Comparison of ENCODE assay signal across 1 mouse cellular context in the genomic region with DNA sequence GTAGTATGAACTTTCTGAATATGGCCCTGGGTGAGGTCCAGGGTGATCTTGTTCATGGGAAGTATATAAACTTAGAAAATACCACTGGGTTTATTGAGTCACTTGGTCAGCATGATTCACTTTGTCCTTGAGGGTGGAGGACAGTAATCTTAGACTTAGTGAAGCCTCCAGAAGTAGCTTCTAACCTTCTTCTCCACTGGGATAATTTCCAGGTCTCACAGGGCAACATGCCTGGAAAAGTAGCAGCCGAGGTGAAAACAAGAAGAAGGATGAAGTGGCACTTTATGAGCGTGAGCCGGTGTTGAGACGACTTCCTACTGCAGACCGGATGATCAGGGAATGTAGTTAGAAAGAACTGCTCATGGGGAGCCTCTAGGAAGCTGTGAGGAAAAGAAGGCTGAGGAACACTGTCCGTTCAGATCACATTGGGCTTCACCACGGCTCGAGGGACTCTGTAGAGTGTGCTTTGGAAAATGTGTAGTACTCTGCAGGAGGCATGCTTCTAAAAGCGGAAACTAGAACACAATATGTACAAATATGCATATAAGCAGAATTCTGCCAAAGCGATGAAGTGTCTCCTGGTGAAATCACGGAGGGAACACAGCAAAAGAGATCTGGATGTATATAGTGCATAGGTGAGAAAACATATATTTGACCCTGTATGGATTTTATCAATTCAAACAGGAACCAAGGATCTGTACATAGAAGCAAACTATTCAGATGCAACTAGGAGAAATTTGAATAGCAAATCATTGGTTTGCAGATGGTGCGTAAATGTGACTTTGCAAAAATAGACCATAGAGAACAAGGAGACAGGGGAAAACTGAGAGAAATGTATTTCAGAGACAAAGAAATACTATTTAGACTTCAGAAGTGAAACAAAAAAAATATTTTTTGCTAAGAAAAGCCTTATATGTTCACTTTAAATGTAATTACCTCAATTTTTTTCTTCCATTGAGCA.
A peak's percentile ranks its signal among the peaks of the same experiment; 100 is the strongest.
TF ChIP-seq lines count a peak whose summit lies in the region.

No protein-coding gene starts in this region.

TF ChIP-seq in CH12.LX, 34 proteins besides CTCF, POLR2A, EP300 and RAD21:
- TF ChIP-seq NELFE (IDR thresholded peaks at IDR 0.05; ENCODE audit: low read depth, low read length) (no peak), MEF2A (IDR thresholded peaks at IDR 0.05; ENCODE audit: borderline replicate concordance, low read depth, low read length) (peak; percentile 74), PAX5 (IDR thresholded peaks at IDR 0.05; ENCODE audit: low read length) (no peak), BHLHE40 (IDR thresholded peaks at IDR 0.05; ENCODE audit: low read depth, low read length) (peak; percentile 69), MAFK (IDR thresholded peaks at IDR 0.05; ENCODE audit: insufficient replicate concordance, low read length) (peak; percentile 68; the same call in 1 of the 2 replicates), ETS1 (conservative IDR thresholded peaks at IDR 0.05; ENCODE audit: low read depth, low read length) (0 out of 2 replicates have a peak, but pooled peaks have one; percentile 33)
